Mouse (Mus musculus): ENCODE data around the gene Ssr3. TPM values are rescaled to one million over a fixed set of nuclear protein-coding genes. Genes with fewer than 3 reads are reported as not detected.

The Ssr3 gene
- total RNA-seq, 1 experiment: 251 TPM

- no peak for TF ChIP-seq CHD2 (IDR thresholded peaks at IDR 0.05; ENCODE audit: low read depth, low read length)
- TF ChIP-seq ZC3H11A (IDR thresholded peaks at IDR 0.05; ENCODE audit: borderline replicate concordance, low read depth, low read length): no peak
- TF ChIP-seq HCFC1 (IDR thresholded peaks at IDR 0.05; ENCODE audit: borderline replicate concordance, insufficient read depth, low read length): no peak
- TF ChIP-seq ZNF384 (IDR thresholded peaks at IDR 0.05; ENCODE audit: low read depth, low read length): no peak
- H3K27ac ChIP-seq (ENCODE audit: insufficient read depth, low read depth, low read length, poor library complexity, severe bottlenecking): no peak overlapping the region
- peaks cover 22% of the 10 kb centered on the region for H3K36me3 ChIP-seq (ENCODE audit: control insufficient read depth, insufficient read depth, low read length, poor library complexity, severe bottlenecking)
- in situ Hi-C loops (cut with MboI; ENCODE audit: low sequenced_read_pairs in 2 of 2, unreplicated experiment in 2 of 2): no loop called here
- H3K4me1 ChIP-seq (ENCODE audit: control insufficient read depth in 2 of 2, insufficient read depth in 2 of 2, low read length in 2 of 2, poor library complexity in 1 of 2): no peaks in the 10 kb centered on the region
- no peak overlapping the region for H3K9ac ChIP-seq (ENCODE audit: insufficient read depth, low read depth, low read length, poor library complexity, severe bottlenecking)
- H3K4me3 ChIP-seq (ENCODE audit: insufficient read depth in 1 of 2, low read depth in 1 of 2, low read length in 2 of 2, poor library complexity in 1 of 2, severe bottlenecking in 1 of 2): no peak overlapping the region
- H3K9me3 ChIP-seq (ENCODE audit: control insufficient read depth, insufficient read depth, low read depth, low read length): no peaks in the 10 kb centered on the region
- DNase-seq (ENCODE audit: low read depth, low spot score): no peak
These were observed 8.0 kb downstream of the Ssr3 start for GRCm38 (mm10) chr3:65384431-65384830.

- Histone ChIP-seq H3K4me1 (ENCODE audit: control insufficient read depth in 2 of 2, insufficient read depth in 2 of 2, low read length in 2 of 2, poor library complexity in 1 of 2) (no peaks in the 10 kb centered on the region), H3K27ac (ENCODE audit: insufficient read depth, low read depth, low read length, poor library complexity, severe bottlenecking) (no peak overlapping the region), H3K9me3 (ENCODE audit: control insufficient read depth, insufficient read depth, low read depth, low read length) (no peaks in the 10 kb centered on the region), H3K9ac (ENCODE audit: insufficient read depth, low read depth, low read length, poor library complexity, severe bottlenecking) (no peak overlapping the region), H3K4me3 (ENCODE audit: insufficient read depth in 1 of 2, low read depth in 1 of 2, low read length in 2 of 2, poor library complexity in 1 of 2, severe bottlenecking in 1 of 2) (no peak overlapping the region), H3K36me3 (ENCODE audit: control insufficient read depth, insufficient read depth, low read length, poor library complexity, severe bottlenecking) (peaks cover 14% of the 10 kb centered on the region)
- TF ChIP-seq ZC3H11A (IDR thresholded peaks at IDR 0.05; ENCODE audit: borderline replicate concordance, low read depth, low read length) (no peak), MAFK (IDR thresholded peaks at IDR 0.05; ENCODE audit: insufficient read depth, low read depth, low read length) (no peak), HCFC1 (IDR thresholded peaks at IDR 0.05; ENCODE audit: borderline replicate concordance, insufficient read depth, low read length) (no peak), ZNF384 (IDR thresholded peaks at IDR 0.05; ENCODE audit: low read depth, low read length) (no peak), CHD2 (IDR thresholded peaks at IDR 0.05; ENCODE audit: low read depth, low read length) (no peak)
- DNase-seq (ENCODE audit: low read depth, low spot score): no peak
- in situ Hi-C loops (cut with MboI; ENCODE audit: low sequenced_read_pairs in 2 of 2, unreplicated experiment in 2 of 2): no loop called here
These were observed 11.3 kb downstream of the Ssr3 start for GRCm38 (mm10) chr3:65381094-65381493.

GRCm38 (mm10) chr3:65379884-65380539 is 12.4 kb downstream of the Ssr3 start:
- no peak overlapping the region for H3K27ac ChIP-seq (ENCODE audit: insufficient read depth, low read depth, low read length, poor library complexity, severe bottlenecking)
- H3K36me3 ChIP-seq (ENCODE audit: control insufficient read depth, insufficient read depth, low read length, poor library complexity, severe bottlenecking): peaks cover 12% of the 10 kb centered on the region
- H3K4me3 ChIP-seq (ENCODE audit: insufficient read depth in 1 of 2, low read depth in 1 of 2, low read length in 2 of 2, poor library complexity in 1 of 2, severe bottlenecking in 1 of 2): no peak overlapping the region
- TF ChIP-seq CHD2 (IDR thresholded peaks at IDR 0.05; ENCODE audit: low read depth, low read length) (no peak), ZNF384 (IDR thresholded peaks at IDR 0.05; ENCODE audit: low read depth, low read length) (no peak), ZC3H11A (IDR thresholded peaks at IDR 0.05; ENCODE audit: borderline replicate concordance, low read depth, low read length) (no peak), MAFK (IDR thresholded peaks at IDR 0.05; ENCODE audit: insufficient read depth, low read depth, low read length) (no peak), HCFC1 (IDR thresholded peaks at IDR 0.05; ENCODE audit: borderline replicate concordance, insufficient read depth, low read length) (no peak)
- no peaks in the 10 kb centered on the region for H3K4me1 ChIP-seq (ENCODE audit: control insufficient read depth in 2 of 2, insufficient read depth in 2 of 2, low read length in 2 of 2, poor library complexity in 1 of 2)
- no peak for DNase-seq (ENCODE audit: low read depth, low spot score)
- in situ Hi-C loops (cut with MboI; ENCODE audit: low sequenced_read_pairs in 2 of 2, unreplicated experiment in 2 of 2): no loop called here
- H3K9ac ChIP-seq (ENCODE audit: insufficient read depth, low read depth, low read length, poor library complexity, severe bottlenecking): no peak overlapping the region
- H3K9me3 ChIP-seq (ENCODE audit: control insufficient read depth, insufficient read depth, low read depth, low read length): no peaks in the 10 kb centered on the region

- no peaks in the 10 kb centered on the region for H3K9me3 ChIP-seq (ENCODE audit: control insufficient read depth, insufficient read depth, low read depth, low read length)
- peaks cover 0 to 4% of the 10 kb centered on the region in 2 experiments; a peak in 3 of 4 replicates for H3K4me1 ChIP-seq (ENCODE audit: control insufficient read depth in 2 of 2, insufficient read depth in 2 of 2, low read length in 2 of 2, poor library complexity in 1 of 2)
- no peak for DNase-seq (ENCODE audit: low read depth, low spot score)
- no peak overlapping the region for H3K4me3 ChIP-seq (ENCODE audit: insufficient read depth in 1 of 2, low read depth in 1 of 2, low read length in 2 of 2, poor library complexity in 1 of 2, severe bottlenecking in 1 of 2)
- in situ Hi-C loops (cut with MboI; ENCODE audit: low sequenced_read_pairs in 2 of 2, unreplicated experiment in 2 of 2): no loop called here
- no peak overlapping the region for H3K27ac ChIP-seq (ENCODE audit: insufficient read depth, low read depth, low read length, poor library complexity, severe bottlenecking)
- no peak overlapping the region for H3K9ac ChIP-seq (ENCODE audit: insufficient read depth, low read depth, low read length, poor library complexity, severe bottlenecking)
- TF ChIP-seq MAFK (IDR thresholded peaks at IDR 0.05; ENCODE audit: insufficient read depth, low read depth, low read length) (no peak), CHD2 (IDR thresholded peaks at IDR 0.05; ENCODE audit: low read depth, low read length) (no peak)
- H3K36me3 ChIP-seq (ENCODE audit: control insufficient read depth, insufficient read depth, low read length, poor library complexity, severe bottlenecking): peaks cover 12% of the 10 kb centered on the region
These were observed 13.7 kb downstream of the Ssr3 start for GRCm38 (mm10) chr3:65378724-65379123.

GRCm38 (mm10) chr3:65374729-65375128 is 17.7 kb downstream of the Ssr3 start:
- Histone ChIP-seq H3K4me3 (ENCODE audit: insufficient read depth in 1 of 2, low read depth in 1 of 2, low read length in 2 of 2, poor library complexity in 1 of 2, severe bottlenecking in 1 of 2) (no peak overlapping the region), H3K9me3 (ENCODE audit: control insufficient read depth, insufficient read depth, low read depth, low read length) (no peaks in the 10 kb centered on the region), H3K4me1 (ENCODE audit: control insufficient read depth in 2 of 2, insufficient read depth in 2 of 2, low read length in 2 of 2, poor library complexity in 1 of 2) (peaks cover 0 to 6% of the 10 kb centered on the region in 2 experiments; a peak in 3 of 4 replicates), H3K27ac (ENCODE audit: insufficient read depth, low read depth, low read length, poor library complexity, severe bottlenecking) (no peak overlapping the region), H3K9ac (ENCODE audit: insufficient read depth, low read depth, low read length, poor library complexity, severe bottlenecking) (no peak overlapping the region), H3K36me3 (ENCODE audit: control insufficient read depth, insufficient read depth, low read length, poor library complexity, severe bottlenecking) (peaks cover 10% of the 10 kb centered on the region)
- in situ Hi-C loops (cut with MboI; ENCODE audit: low sequenced_read_pairs in 2 of 2, unreplicated experiment in 2 of 2): no loop called here
- TF ChIP-seq HCFC1 (IDR thresholded peaks at IDR 0.05; ENCODE audit: borderline replicate concordance, insufficient read depth, low read length) (no peak), MAFK (IDR thresholded peaks at IDR 0.05; ENCODE audit: insufficient read depth, low read depth, low read length) (no peak), CHD2 (IDR thresholded peaks at IDR 0.05; ENCODE audit: low read depth, low read length) (no peak)
- no peak for DNase-seq (ENCODE audit: low read depth, low spot score)

Data from ES-E14 (cell line).